Mouse (Mus musculus): ENCODE results near the gene Bcl2a1d. TPM values are rescaled to one million over a fixed set of nuclear protein-coding genes. Genes with fewer than 3 reads are reported as not detected.
"Not testable (repeated sequence)": the region's sequence is repeated elsewhere in the genome, so short reads cannot be mapped to it uniquely, and the experiment has no call there.

The Bcl2a1d gene
- polyA plus RNA-seq, 1 experiment: 13.9 TPM

- Histone ChIP-seq H3K4me3 (ENCODE audit: extremely low read depth, insufficient read depth, insufficient read length) (peak overlapping the region; percentile 55), H3K27ac (ENCODE audit: insufficient read depth, low read length) (peak overlapping the region; percentile 89)
- H3K36me3 ChIP-seq (ENCODE audit: control insufficient read depth, insufficient read depth, low read length); H3K27me3 ChIP-seq (ENCODE audit: control insufficient read depth, insufficient read depth, low read length); DNase-seq (ENCODE audit: low read depth in 1 of 2, low spot score in 2 of 2); H3K4me1 ChIP-seq (ENCODE audit: control insufficient read depth, insufficient read depth, insufficient read length): not testable (repeated sequence)
- WGBS: 8% methylated on average over 18 of the region's 46 CpGs
Observed at GRCm38 (mm10) chr9:88719073-88719921, 12.4 kb downstream of the Bcl2a1d start.

- H3K4me3 ChIP-seq (ENCODE audit: extremely low read depth, insufficient read depth, insufficient read length); H3K27ac ChIP-seq (ENCODE audit: insufficient read depth, low read length); DNase-seq (ENCODE audit: low read depth in 1 of 2, low spot score in 2 of 2); H3K27me3 ChIP-seq (ENCODE audit: control insufficient read depth, insufficient read depth, low read length); H3K4me1 ChIP-seq (ENCODE audit: control insufficient read depth, insufficient read depth, insufficient read length); H3K36me3 ChIP-seq (ENCODE audit: control insufficient read depth, insufficient read depth, low read length): not testable (repeated sequence)
- WGBS: 66% methylated on average over 5 of the region's 5 CpGs
Observed at GRCm38 (mm10) chr9:88718593-88718992, 13.1 kb downstream of the Bcl2a1d start.

- H3K4me3 ChIP-seq (ENCODE audit: extremely low read depth, insufficient read depth, insufficient read length); H3K36me3 ChIP-seq (ENCODE audit: control insufficient read depth, insufficient read depth, low read length); H3K4me1 ChIP-seq (ENCODE audit: control insufficient read depth, insufficient read depth, insufficient read length); H3K27me3 ChIP-seq (ENCODE audit: control insufficient read depth, insufficient read depth, low read length); H3K27ac ChIP-seq (ENCODE audit: insufficient read depth, low read length): not testable (repeated sequence)
- peak in 1 of 2 experiments; percentile 27 for DNase-seq (ENCODE audit: low read depth in 1 of 2, low spot score in 2 of 2)
- WGBS: 19% methylated on average over 2 of the region's 2 CpGs
Observed at GRCm38 (mm10) chr9:88718140-88718539, 13.6 kb downstream of the Bcl2a1d start.

- not testable (repeated sequence) for H3K36me3 ChIP-seq (ENCODE audit: control insufficient read depth, insufficient read depth, low read length); H3K4me1 ChIP-seq (ENCODE audit: control insufficient read depth, insufficient read depth, insufficient read length); H3K4me3 ChIP-seq (ENCODE audit: extremely low read depth, insufficient read depth, insufficient read length); H3K27me3 ChIP-seq (ENCODE audit: control insufficient read depth, insufficient read depth, low read length); H3K27ac ChIP-seq (ENCODE audit: insufficient read depth, low read length); DNase-seq (ENCODE audit: low read depth in 1 of 2, low spot score in 2 of 2)
- WGBS: 83% methylated on average over 5 of the region's 5 CpGs
Observed at GRCm38 (mm10) chr9:88714515-88714914, 17.2 kb downstream of the Bcl2a1d start.

GRCm38 (mm10) chr9:88712164-88712749 lies 19.5 kb downstream of the Bcl2a1d start:
- DNase-seq (ENCODE audit: low read depth in 1 of 2, low spot score in 2 of 2); H3K27me3 ChIP-seq (ENCODE audit: control insufficient read depth, insufficient read depth, low read length); H3K4me3 ChIP-seq (ENCODE audit: extremely low read depth, insufficient read depth, insufficient read length); H3K36me3 ChIP-seq (ENCODE audit: control insufficient read depth, insufficient read depth, low read length); H3K4me1 ChIP-seq (ENCODE audit: control insufficient read depth, insufficient read depth, insufficient read length); H3K27ac ChIP-seq (ENCODE audit: insufficient read depth, low read length): not testable (repeated sequence)
- 87% methylated on average over 3 of the region's 3 CpGs for WGBS

- not testable (repeated sequence) for H3K27me3 ChIP-seq (ENCODE audit: control insufficient read depth, insufficient read depth, low read length); DNase-seq (ENCODE audit: low read depth in 1 of 2, low spot score in 2 of 2); H3K27ac ChIP-seq (ENCODE audit: insufficient read depth, low read length); H3K4me3 ChIP-seq (ENCODE audit: extremely low read depth, insufficient read depth, insufficient read length); H3K36me3 ChIP-seq (ENCODE audit: control insufficient read depth, insufficient read depth, low read length); H3K4me1 ChIP-seq (ENCODE audit: control insufficient read depth, insufficient read depth, insufficient read length)
- 97% methylated on average over 4 of the region's 5 CpGs for WGBS
Observed at GRCm38 (mm10) chr9:88710910-88711438, 20.7 kb downstream of the Bcl2a1d start.

- WGBS: 86% methylated on average over 2 of the region's 2 CpGs
- not testable (repeated sequence) for H3K36me3 ChIP-seq (ENCODE audit: control insufficient read depth, insufficient read depth, low read length); H3K4me3 ChIP-seq (ENCODE audit: extremely low read depth, insufficient read depth, insufficient read length); H3K4me1 ChIP-seq (ENCODE audit: control insufficient read depth, insufficient read depth, insufficient read length); H3K27me3 ChIP-seq (ENCODE audit: control insufficient read depth, insufficient read depth, low read length); DNase-seq (ENCODE audit: low read depth in 1 of 2, low spot score in 2 of 2); H3K27ac ChIP-seq (ENCODE audit: insufficient read depth, low read length)
Observed at GRCm38 (mm10) chr9:88710439-88710838, 21.3 kb downstream of the Bcl2a1d start.

- DNase-seq (ENCODE audit: low read depth in 1 of 2, low spot score in 2 of 2); H3K27ac ChIP-seq (ENCODE audit: insufficient read depth, low read length); H3K4me1 ChIP-seq (ENCODE audit: control insufficient read depth, insufficient read depth, insufficient read length); H3K27me3 ChIP-seq (ENCODE audit: control insufficient read depth, insufficient read depth, low read length); H3K36me3 ChIP-seq (ENCODE audit: control insufficient read depth, insufficient read depth, low read length); H3K4me3 ChIP-seq (ENCODE audit: extremely low read depth, insufficient read depth, insufficient read length): not testable (repeated sequence)
- WGBS: 33% methylated on average over 5 of the region's 5 CpGs
Observed at GRCm38 (mm10) chr9:88709794-88710193, 21.9 kb downstream of the Bcl2a1d start.
